Mouse (Mus musculus): ENCODE measurements around the gene Ctla4.

- TF ChIP-seq CTCF (IDR thresholded peaks at IDR 0.05; ENCODE audit: borderline replicate concordance, insufficient read depth, low read length): no peak
- no peak for TF ChIP-seq POLR2A (IDR thresholded peaks at IDR 0.05; ENCODE audit: low read depth, low read length)
These were observed 40.1 kb upstream of the Ctla4 start for GRCm38 (mm10) chr1:60846616-60847275.
